In the genomic region with DNA sequence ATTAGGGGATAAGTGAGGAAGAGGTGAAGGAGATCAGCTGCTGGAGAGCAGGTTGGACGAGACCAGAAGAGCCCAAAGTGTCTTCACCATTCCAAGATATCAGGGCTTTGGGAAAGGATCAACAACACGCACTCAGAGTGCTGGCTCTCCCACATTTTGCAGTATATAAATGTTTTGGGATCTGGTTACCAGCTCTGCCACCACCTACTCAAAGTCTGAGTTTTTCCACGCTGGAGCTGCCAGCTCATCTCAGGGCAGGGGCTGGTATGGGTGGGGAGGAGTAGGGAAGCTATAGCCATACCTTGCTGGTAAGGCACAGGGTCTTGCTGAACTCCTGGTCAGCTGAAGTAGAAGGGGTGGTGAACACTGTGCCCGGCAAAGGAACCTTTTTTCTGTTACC, we compare ENCODE assay signal across 23 mouse cellular contexts. TPM values are rescaled to one million over a fixed set of nuclear protein-coding genes. Genes with fewer than 3 reads are reported as not detected.
DNase-seq lines count a peak whose midpoint lies in the region; ATAC-seq and TF ChIP-seq lines count a peak whose summit lies in the region.
"Had no signal": no experiment of that assay in that cellular context is flagged by ENCODE, and none has a peak within 500 bp of the region (broad histone marks: within the 10 kb centered on the region; RNA-seq: fewer than 3 reads in every experiment).

No protein-coding gene starts in this region.

- no peak for TF ChIP-seq EP300 in heart, postnatal 0 days (IDR thresholded peaks at IDR 0.05; ENCODE audit: low read depth)

- TF ChIP-seq POLR2A in liver, adult 2 months (IDR thresholded peaks at IDR 0.05; ENCODE audit: extremely low read depth, insufficient read depth, low read length): no peak
- peak; percentile 24; the same call in 1 of the 2 replicates for TF ChIP-seq POLR2A in testis, adult 2 months (IDR thresholded peaks at IDR 0.05; ENCODE audit: control insufficient read depth, low read depth, low read length)

- H3K27ac ChIP-seq in heart, postnatal 0 days (ENCODE audit: low read depth): peak overlapping the region; percentile 73
- peak overlapping the region; percentile 56; the same call in 1 of the 2 replicates for H3K27ac ChIP-seq in liver, adult 2 months (replicated peaks; ENCODE audit: insufficient read depth, low read depth, low read length)
- no peak overlapping the region for H3K27ac ChIP-seq in liver, embryonic 12.5 days
- no peak overlapping the region for H3K27ac ChIP-seq in testis, adult 2 months (ENCODE audit: control insufficient read depth, insufficient read depth, low read depth, low read length)
- no peak overlapping the region for H3K27ac ChIP-seq in midbrain, embryonic 10.5 days (replicated peaks)
- H3K27ac ChIP-seq: limb, embryonic 15.5 days; neural tube, embryonic 13.5 days; stomach, postnatal 0 days had no signal

- TF ChIP-seq CTCF in heart, postnatal 0 days (IDR thresholded peaks at IDR 0.05; ENCODE audit: low read depth): no peak
- TF ChIP-seq CTCF in liver, adult 2 months (IDR thresholded peaks at IDR 0.05; ENCODE audit: low read depth, low read length): no peak
- no peak for TF ChIP-seq CTCF in testis, adult 2 months (IDR thresholded peaks at IDR 0.05; ENCODE audit: control insufficient read depth, insufficient read depth, insufficient replicate concordance, low read depth, low read length)

- DNase-seq in heart, postnatal 0 days (ENCODE audit: low spot score): no peak
- no peak for DNase-seq in heart, adult 9 months (ENCODE audit: low spot score in 2 of 2)
- no peak for DNase-seq in liver, adult 2 months (ENCODE audit: extremely low read depth, low read depth, low spot score)
- no peak for DNase-seq in testis, postnatal 10 days (ENCODE audit: low spot score)
- no peak for DNase-seq in midbrain, embryonic 10.5 days (ENCODE audit: low spot score)
- DNase-seq: cerebellum, adult 8-10 months; gastrocnemius, postnatal 36 days; kidney, adult 18-20 months; thymus, postnatal 25 days had no signal

- H3K4me2 ChIP-seq in heart, postnatal 0 days (ENCODE audit: low read depth, low read length): no peak overlapping the region
- H3K4me2 ChIP-seq in liver, embryonic 12.5 days: no peak overlapping the region
- H3K4me2 ChIP-seq: heart, embryonic 12.5 days; limb, embryonic 15.5 days; neural tube, embryonic 13.5 days had no signal

- 72% methylated on average over 4 of the region's 4 CpGs for WGBS in heart, postnatal 0 days
- 63% methylated on average over 4 of the region's 4 CpGs for WGBS in liver, adult 2 months
- 53% methylated on average over 4 of the region's 4 CpGs for WGBS in liver, embryonic 12.5 days (ENCODE audit: insufficient replicate concordance)
- 83% methylated on average over 4 of the region's 4 CpGs for WGBS in midbrain, embryonic 10.5 days

- no peak overlapping the region for H3K4me3 ChIP-seq in heart, postnatal 0 days (ENCODE audit: low read depth, low read length)
- H3K4me3 ChIP-seq in liver, adult 2 months (ENCODE audit: insufficient read depth, low read depth, low read length): no peak overlapping the region
- H3K4me3 ChIP-seq in liver, embryonic 12.5 days: no peak overlapping the region
- peak overlapping the region; percentile 72 for H3K4me3 ChIP-seq in testis, adult 2 months (ENCODE audit: control insufficient read depth, low read depth, low read length)
- no peak overlapping the region for H3K4me3 ChIP-seq in midbrain, embryonic 10.5 days
- H3K4me3 ChIP-seq: heart, embryonic 12.5 days; limb, embryonic 15.5 days; neural tube, embryonic 13.5 days had no signal

- no peaks in the 10 kb centered on the region for H3K9me3 ChIP-seq in heart, postnatal 0 days (replicated peaks; ENCODE audit: control insufficient read depth, low read length)
- no peaks in the 10 kb centered on the region for H3K9me3 ChIP-seq in liver, embryonic 12.5 days (replicated peaks)
- H3K9me3 ChIP-seq in midbrain, embryonic 10.5 days (replicated peaks): no peaks in the 10 kb centered on the region
- H3K9me3 ChIP-seq: limb, embryonic 15.5 days had no signal

- no peak for ATAC-seq in heart, postnatal 0 days (ENCODE audit: insufficient read depth, low read depth)
- no peak for ATAC-seq in liver, embryonic 12.5 days

- no peak overlapping the region for H3K9ac ChIP-seq in heart, postnatal 0 days (replicated peaks; ENCODE audit: low read depth, low read length)
- no peak overlapping the region for H3K9ac ChIP-seq in liver, adult 2 months (ENCODE audit: low read depth, low read length)
- no peak overlapping the region for H3K9ac ChIP-seq in liver, embryonic 12.5 days
- H3K9ac ChIP-seq: heart, embryonic 12.5 days; limb, embryonic 15.5 days; liver, postnatal 0 days; neural tube, embryonic 13.5 days had no signal

- no peaks in the 10 kb centered on the region for H3K36me3 ChIP-seq in heart, postnatal 0 days (replicated peaks; ENCODE audit: control insufficient read depth, insufficient read depth, low read length)
- no peaks in the 10 kb centered on the region for H3K36me3 ChIP-seq in liver, adult 2 months (ENCODE audit: control insufficient read depth, insufficient read depth, low read length)
- no peaks in the 10 kb centered on the region for H3K36me3 ChIP-seq in liver, embryonic 12.5 days
- no peaks in the 10 kb centered on the region for H3K36me3 ChIP-seq in testis, adult 2 months (ENCODE audit: control insufficient read depth, insufficient read depth, low read length)
- no peaks in the 10 kb centered on the region for H3K36me3 ChIP-seq in midbrain, embryonic 10.5 days
- H3K36me3 ChIP-seq: heart, embryonic 12.5 days; limb, embryonic 15.5 days; neural tube, embryonic 13.5 days had no signal

- H3K4me1 ChIP-seq in heart, postnatal 0 days (ENCODE audit: control insufficient read depth, insufficient read depth): no peaks in the 10 kb centered on the region
- no peaks in the 10 kb centered on the region for H3K4me1 ChIP-seq in liver, adult 2 months (ENCODE audit: control insufficient read depth, insufficient read depth, low read length)
- no peaks in the 10 kb centered on the region for H3K4me1 ChIP-seq in liver, embryonic 12.5 days
- peaks cover 4% of the 10 kb centered on the region; the same call in 1 of the 2 replicates for H3K4me1 ChIP-seq in testis, adult 2 months (ENCODE audit: control insufficient read depth, insufficient read depth, low read length)
- H3K4me1 ChIP-seq in midbrain, embryonic 10.5 days: peaks cover 8% of the 10 kb centered on the region; the same call in 1 of the 2 replicates
- H3K4me1 ChIP-seq: limb, embryonic 15.5 days; neural tube, embryonic 13.5 days had no signal

- no peaks in the 10 kb centered on the region for H3K27me3 ChIP-seq in heart, postnatal 0 days (ENCODE audit: control insufficient read depth, insufficient read depth, low read length)
- no peaks in the 10 kb centered on the region for H3K27me3 ChIP-seq in liver, adult 2 months (ENCODE audit: control insufficient read depth, insufficient read depth, low read length)
- no peaks in the 10 kb centered on the region for H3K27me3 ChIP-seq in liver, embryonic 12.5 days (replicated peaks)
- H3K27me3 ChIP-seq in testis, adult 2 months (ENCODE audit: control insufficient read depth, insufficient read depth, low read length): no peaks in the 10 kb centered on the region
- H3K27me3 ChIP-seq in midbrain, embryonic 10.5 days (ENCODE audit: low read depth, poor library complexity, severe bottlenecking): no peaks in the 10 kb centered on the region
- H3K27me3 ChIP-seq: heart, embryonic 12.5 days; limb, embryonic 15.5 days; neural tube, embryonic 13.5 days had no signal

- no peaks in the 10 kb centered on the region for H3K79me2 ChIP-seq in liver, adult 2 months (ENCODE audit: control insufficient read depth, insufficient read depth, low read length)

RNA-seq across cellular contexts. Expression of a gene that starts 5.6 kb away (rescaled TPM):
- total RNA-seq in heart, postnatal 0 days (2014; rRNA removed; ENCODE audit: low replicate concordance): not detected in 2 replicates
- polyA plus RNA-seq in heart, postnatal 0 days (2015; fragmentation: Nextera tagmentation; extraction: Ambion mirVana): not detected in 2 replicates
- total RNA-seq in liver, adult 2 months (2014; rRNA removed): not detected in 2 replicates
- not detected in 2 replicates for polyA plus RNA-seq in liver, adult 2 months (2012; rRNA removed)
- polyA plus RNA-seq in liver, embryonic 12.5 days (2016; fragmentation: Nextera tagmentation; extraction: Ambion mirVana): not detected in 2 replicates
- polyA plus RNA-seq in testis, adult 2 months (2012; rRNA removed): 0.53 and 0.61 TPM in 2 replicates
- not detected in 2 replicates for polyA plus RNA-seq in midbrain, embryonic 10.5 days (2016; fragmentation: Nextera tagmentation; extraction: Ambion mirVana)
- total RNA-seq: adrenal gland, adult 2 months; gastrocnemius, postnatal 36 days; layer of hippocampus, postnatal 10 days; left cerebral cortex, postnatal 14 days; megakaryocyte, adult 5-6 weeks had no signal
- polyA plus RNA-seq: adrenal gland, adult 2 months; forebrain, embryonic 11.5 days; heart, embryonic 12.5 days; hindbrain, embryonic 11.5 days; limb, embryonic 15.5 days; liver, postnatal 0 days; midbrain, embryonic 14.5 days; neural tube, embryonic 13.5 days; stomach, postnatal 0 days had no signal

Comparison
In these comparisons a context has a peak if more than half of its experiments do, and no peak if none do; other contexts are left out.
1. H3K27ac ChIP-seq: peak in heart, postnatal 0 days (single experiment) and liver, adult 2 months (single experiment); none in liver, embryonic 12.5 days (single experiment), testis, adult 2 months (single experiment) and midbrain, embryonic 10.5 days (single experiment).